Mouse (Mus musculus) thymus, postnatal 10 days (tissue): ENCODE measurements at regions not wholly inside any gene's neighbourhood (a gene's known extent, or its start where the extent isn't known, plus 50 kb on each side); places are given as distances from the start of the nearest gene placed in this dataset.
A peak's percentile ranks its signal among the peaks of the same experiment; 100 is the strongest.

Source experiments
- DNase-seq, 2 experiments: peaks; one replicate each; pipeline ENCODE4 v3.0.0; 2021; ENCODE audit warnings: low spot score in 2 of 2

DNA sequence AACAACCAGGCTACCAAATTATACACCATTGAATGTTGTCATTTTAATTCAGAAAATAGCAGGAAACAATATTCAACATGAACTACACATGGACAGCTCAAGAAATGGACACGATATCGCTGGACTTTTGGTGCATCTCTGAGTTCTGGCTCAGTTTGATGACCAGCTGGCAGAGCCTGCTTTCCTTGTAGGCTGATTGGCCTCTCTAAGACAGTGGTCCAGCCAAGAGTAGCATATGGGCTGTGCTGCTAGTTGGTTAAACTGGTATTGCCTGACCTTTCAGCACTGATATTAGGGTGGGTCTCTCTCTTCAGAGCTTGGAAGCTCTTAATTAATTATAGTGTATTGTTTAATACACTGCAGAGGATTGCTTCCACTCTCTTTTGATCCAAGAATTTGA, 705.8 kb upstream of the Ddx18 start:
- no peak for DNase-seq

DNA sequence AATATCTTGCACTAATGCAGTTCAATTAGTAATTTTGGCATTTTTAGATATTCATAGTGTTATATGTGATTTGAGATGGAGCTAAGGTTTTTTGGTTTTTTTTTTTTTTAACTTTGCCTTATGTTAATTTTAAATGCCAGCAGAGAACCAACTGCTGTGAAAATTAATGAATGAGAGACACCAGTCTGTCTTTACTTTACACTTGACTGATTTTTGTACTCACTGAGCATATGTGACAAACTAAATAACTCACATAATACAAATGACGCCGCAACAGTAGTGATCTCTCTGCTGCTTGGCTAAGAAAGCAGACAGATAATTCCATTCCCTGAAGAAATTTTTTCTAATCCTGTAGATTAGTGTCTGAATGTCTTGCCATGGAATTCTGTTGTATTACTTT, 675.2 kb upstream of the Ddx18 start:
- DNase-seq = no peak

DNA sequence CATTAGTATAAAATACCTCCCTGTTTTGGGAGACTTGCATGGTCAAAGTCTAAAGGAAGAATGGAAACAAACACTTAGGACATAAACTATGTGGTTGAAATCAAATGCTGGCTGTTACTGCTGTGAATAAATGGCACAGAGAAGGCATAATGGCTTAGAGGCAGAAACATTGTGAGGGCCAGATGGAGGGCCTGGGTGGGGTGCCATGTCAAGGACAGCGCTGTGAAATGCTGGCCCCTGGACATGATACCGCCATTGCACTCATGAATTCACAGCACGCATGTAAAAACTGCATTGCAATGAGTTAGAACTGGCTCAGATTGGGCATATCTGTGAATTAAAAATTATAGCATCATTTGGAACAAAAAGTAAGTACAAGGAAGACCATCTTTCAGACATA, 673.7 kb upstream of the Ddx18 start:
- DNase-seq = no peak

DNA sequence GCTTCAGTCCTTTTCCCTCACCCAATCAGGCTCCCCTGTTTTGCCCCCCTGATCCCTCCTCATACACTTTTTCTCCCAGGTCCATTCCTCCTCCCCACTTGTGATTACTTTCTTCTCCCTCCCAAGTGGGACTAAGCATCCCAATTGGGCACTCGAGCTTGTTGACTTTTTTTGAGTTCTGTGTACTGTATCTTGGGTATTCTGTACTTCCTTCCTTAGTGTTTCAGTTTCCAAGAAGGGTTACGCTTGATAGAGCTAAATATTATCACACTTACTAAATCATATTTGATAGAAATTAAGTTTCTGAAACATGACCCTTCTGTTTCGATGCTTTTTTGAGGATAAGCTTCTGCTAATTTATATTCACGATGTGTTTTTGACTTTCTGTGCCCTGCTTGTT, 662.7 kb upstream of the Ddx18 start:
- DNase-seq = no peak

DNA sequence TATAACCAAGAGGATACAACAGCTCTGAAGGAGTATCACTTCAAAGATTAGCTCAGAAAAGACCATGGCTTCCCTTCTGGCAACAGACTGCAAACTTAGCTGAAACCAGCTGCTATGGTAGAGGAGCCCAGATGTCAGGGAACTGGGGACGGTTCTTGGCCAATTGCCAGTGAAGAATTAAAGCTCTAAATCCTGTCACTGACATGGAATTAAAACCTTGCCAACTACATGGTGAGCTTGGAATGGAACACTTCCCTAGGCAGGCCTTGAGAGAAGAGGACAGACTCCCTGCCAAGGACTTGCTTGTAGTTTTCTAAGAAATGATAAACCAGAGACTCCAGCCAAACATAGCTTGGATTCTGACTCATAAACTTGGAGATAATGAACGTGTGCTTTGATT, 644.7 kb upstream of the Ddx18 start:
- DNase-seq = no peak

DNA sequence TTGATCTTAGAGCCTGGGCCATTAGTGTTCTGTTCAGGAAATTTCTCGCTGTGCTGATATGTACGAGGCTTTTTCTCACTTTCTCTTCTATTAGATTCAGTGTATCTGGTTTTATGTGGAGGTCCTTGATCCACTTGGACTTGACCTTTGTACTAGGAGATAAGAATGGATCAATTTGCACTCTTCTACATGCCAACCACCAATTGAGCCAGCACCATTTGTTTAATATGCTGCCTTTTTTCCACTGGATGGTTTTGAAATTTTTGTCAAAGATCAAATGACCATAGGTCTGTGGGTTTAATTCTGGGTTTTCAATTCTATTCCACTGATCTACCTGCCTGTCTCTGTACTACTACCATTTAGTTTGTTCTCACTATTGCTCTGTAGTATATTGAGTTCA, 640.8 kb upstream of the Ddx18 start:
- no peak for DNase-seq

DNA sequence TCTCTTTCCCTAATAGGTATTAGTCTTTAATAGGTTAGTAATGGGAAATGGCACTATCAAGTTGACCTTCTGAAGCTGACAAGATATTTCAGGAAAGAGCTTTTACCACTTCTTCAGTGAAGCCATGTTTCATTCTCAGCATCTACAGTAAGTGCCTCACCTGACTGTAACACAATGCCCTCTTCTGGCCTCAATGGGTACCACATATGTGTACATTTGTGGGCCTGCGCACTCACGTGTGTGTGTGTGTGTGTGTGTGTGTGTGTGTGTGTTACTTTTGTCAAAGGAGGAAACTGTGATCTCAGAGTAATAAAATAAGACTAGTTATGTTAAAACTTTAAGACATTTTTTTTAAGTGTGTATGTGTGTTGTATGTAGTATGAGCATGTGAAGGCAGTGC, 601.8 kb upstream of the Ddx18 start:
- peak; percentile 7 to 16 for DNase-seq

DNA sequence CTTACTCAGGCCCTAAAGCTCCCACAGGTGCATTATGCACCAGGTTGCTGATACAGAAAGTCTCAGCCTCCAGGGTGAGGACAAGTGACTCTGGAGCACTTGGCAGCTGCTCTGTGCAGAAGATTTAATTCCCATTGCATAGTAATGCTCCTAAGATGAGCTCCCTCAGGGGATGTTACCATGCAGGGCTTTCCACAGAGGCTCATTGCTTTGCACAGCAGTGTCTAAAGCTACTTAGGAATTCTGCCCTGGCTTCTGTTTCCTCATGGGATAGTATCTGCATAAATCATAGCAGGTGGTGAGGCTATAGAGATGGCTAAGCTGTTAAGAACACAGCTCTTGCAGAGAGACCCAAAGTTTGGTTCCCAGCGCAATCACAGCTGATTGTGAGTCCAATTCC, 594.0 kb upstream of the Ddx18 start:
- no peak for DNase-seq

DNA sequence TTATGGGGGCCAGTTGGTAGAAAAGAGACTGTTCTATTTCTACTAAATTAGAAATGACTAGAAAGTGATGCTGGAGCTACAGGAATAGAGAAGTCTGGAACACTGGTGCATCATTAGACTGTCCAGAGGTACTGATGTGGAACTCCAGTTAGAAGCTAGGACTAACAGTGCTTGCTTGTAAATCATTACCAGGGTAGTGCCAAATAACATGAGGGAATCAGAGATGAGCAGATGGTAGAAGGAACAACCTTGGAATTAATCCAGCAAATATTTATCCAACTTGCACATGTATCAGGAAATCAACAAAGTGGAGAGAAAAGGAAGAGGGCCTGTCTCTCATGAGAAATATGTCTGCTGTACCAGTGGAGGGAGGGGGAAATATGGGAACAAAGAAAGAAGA, 573.6 kb upstream of the Ddx18 start:
- no peak for DNase-seq

DNA sequence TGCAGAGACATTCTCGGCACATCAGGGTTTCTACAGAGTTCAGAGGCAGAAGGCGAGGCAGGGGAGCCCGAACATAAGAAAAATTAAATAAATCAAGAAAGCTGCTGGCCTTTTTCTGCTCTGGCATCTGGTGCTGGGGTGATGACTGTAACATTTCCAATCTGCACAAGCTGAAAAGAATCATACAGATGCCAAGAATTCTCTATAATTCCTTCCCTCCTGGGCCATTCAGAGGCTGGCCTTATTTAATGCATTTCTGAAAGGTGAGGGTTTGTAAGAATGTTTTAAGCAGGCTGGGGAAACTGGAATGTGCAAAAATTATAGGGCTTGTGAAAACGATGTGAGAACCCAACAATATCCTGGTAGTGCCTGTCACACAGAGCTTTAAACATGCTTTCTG, 556.2 kb upstream of the Ddx18 start:
- no peak for DNase-seq

DNA sequence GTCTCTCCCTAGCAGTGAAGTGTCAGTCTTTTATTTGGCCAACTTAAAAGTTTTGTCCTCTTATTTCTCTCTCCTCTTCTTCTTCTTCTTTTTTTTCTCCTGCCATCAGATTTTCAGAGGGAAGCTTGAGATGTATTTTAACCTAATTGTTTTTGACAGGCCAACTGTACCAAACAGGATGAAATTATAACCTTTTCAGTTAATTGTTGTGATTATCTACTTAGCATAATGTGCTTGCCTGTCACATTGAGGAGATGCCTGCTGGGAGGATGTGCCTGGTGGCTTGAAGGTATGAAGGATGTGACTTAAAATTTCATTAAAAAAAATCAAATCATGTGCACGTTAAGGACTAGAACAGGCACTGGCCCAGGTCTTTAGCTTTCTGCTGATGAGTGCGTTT, 527.9 kb upstream of the Ddx18 start:
- DNase-seq = no peak

DNA sequence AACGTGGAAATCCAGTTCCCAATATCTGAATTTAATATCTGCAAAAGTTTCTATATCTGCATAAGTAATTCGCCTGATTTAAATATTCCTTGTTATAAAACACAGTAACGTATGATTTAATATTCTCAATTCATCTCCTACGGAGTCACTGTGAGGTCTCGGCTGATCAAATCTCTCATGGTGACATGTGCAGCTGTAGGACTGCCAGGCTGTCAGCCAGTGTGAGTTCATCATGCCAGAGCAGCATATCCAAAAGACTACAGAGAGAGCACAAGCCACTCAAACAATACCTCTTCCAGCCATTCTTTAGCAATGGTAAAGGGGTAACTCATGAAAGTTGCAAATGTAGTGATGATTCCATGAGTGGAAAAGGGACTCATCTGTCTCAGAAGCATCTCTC, 514.7 kb upstream of the Ddx18 start:
- DNase-seq = no peak

DNA sequence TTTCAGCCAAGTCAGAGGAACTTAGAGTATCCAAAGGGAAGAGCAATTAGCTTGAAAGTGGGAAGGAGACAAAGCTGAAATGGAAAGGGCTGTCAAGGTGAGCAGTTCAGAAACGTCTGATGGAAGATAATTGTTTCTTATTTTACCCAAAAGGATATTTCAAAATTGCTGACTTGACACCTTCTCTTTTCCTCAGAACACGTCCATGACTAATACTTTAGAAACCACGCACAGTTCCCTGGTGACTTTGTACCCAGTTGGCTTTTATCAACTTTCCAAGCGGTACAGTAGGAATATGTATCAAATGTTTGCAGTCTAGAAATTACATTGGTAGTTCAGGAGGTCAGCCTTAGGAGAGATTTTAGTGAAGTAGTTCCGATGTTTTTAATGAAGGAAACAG, 508.3 kb upstream of the Ddx18 start:
- no peak for DNase-seq

DNA sequence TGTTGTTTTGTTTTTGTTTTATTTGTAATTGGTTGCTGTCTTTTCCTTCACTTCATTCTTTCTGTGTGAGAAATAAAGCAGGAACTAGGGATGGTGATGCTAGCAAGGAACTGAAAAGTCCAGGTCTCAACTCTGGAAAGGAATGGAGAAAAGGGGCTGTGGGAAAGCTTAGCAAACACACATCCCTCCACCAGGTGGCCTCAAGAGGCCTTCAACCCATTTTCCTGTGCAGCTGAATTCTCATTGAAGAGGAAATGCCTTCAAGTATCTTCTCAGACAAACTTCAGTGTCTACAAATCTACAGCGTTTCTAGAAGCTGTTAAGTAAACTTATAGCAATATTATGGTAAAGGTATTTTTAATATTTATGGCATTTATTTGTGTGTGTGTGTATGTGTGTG, 487.4 kb upstream of the Ddx18 start:
- DNase-seq = no peak

DNA sequence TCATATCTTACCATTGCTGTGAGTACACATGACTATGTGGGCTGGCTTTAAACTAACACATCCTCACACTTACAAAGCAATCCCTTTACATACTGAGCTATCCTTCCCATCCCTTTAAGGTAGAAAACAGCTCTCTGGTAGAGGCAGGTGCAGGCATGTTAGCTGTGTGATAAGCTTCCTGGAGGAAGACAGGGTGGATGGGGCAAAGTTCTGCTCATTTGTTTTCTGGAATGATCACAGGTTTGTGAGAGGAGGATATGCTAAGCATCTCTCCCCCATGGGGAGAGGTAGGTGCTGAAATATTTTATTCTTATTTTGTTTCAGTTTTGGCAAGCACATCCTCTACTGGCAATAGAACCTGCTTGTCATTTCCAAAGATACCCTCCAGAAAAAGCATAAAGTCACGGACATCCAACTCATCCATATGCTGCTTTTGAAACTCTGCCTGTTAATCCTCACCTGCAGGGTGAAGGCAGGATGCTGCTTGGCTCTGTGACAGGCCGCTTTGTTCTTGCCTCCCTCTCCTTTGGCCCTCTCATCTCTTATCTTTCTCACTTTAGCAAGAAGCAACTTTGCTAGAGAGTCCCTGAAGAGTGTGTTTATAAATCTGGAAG, 480.4 kb upstream of the Ddx18 start:
- DNase-seq = no peak

DNA sequence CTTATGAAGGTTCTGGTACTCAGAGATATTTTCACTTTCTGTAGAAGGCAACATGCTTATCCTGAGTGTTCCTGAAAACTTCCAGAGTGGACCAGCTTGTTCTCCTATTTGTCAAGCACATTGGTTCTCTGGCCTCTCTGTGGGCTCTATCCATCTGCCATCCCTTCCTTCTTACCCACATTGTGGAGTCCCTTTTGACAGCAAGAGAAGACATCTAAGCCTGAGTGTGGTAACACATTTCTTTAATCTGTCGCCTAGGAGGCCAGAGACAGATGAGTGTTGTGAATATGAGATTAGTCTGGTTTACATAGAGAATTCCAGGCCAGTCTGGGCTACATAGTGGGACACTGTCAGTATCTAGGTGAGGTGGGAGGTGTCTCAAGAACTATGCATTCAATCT, 476.1 kb upstream of the Ddx18 start:
- DNase-seq = no peak

DNA sequence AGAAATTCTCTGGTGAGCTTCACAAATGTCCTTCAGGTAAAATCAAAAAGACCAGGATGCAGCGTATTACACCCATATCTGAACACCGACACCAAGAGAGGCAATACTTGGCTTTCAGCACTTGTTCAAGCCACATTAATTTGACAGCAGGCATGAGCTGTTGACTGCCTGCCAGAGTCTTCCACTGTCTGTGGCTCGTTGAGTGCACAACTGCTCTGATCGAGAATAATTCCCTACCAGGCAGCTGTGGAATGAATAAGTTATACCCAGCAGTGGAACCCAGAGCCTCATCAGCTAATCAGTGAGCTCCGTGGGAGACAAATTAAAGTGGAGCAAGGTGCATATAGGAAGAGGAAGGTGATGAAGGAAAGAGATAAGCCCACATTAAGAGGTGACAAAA, 475.3 kb upstream of the Ddx18 start:
- no peak for DNase-seq

DNA sequence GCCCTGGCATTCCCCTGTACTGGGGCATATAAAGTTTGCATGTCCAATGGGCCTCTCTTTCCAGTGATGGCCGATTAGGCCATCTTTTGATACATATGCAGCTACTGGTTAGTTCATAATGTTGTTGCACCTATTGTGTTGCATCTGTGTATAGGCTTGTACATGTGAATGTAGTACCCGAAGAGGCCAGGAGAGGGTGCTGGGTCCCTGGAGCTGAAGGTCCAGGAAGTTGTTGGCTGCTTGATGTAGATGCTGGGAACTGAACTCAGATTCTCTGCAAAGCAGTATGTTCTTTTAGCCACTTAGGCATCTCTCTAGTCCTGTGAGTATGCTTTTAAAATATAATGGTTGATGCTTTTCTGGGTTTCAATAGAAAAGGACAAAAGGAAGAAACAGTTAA, 440.0 kb upstream of the Ddx18 start:
- no peak for DNase-seq

DNA sequence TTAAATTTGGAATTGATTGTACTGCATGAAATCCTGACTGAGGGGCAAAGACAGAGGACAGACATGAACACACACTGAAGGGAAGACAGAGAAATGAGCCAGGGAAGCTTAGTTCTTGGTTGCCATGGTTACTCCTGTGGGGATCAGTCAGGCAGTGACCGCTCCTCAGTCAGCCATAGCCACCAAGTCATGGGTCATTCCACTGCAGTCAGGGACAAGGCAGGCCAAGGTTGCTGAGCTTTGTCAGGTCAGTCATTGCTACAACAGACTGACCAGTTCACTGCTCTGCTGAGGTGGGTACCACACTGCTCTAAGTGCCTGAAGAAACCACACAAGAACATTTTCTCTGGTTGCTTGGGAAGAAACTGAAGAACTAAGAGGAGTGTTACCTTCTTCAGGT, 428.7 kb upstream of the Ddx18 start:
- DNase-seq = no peak

DNA sequence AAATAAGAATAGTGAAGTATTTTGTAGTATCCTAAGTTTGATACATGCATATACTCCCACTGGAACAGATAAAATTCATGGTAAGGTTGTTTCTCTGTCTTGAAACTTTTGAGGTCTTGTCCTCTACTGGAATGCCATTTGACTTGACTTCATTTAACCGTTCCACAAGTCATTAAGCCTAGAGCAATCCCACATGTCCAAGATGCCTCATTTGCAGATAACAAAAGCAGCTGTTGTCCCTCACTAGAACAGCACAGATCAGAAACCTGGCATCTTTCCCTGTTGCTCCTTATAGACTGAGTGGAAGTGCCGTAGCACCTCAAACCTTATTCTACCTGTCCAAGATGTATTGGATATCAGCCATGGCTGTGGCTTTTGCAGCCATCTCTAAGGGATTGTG, 422.9 kb upstream of the Ddx18 start:
- DNase-seq = no peak

DNA sequence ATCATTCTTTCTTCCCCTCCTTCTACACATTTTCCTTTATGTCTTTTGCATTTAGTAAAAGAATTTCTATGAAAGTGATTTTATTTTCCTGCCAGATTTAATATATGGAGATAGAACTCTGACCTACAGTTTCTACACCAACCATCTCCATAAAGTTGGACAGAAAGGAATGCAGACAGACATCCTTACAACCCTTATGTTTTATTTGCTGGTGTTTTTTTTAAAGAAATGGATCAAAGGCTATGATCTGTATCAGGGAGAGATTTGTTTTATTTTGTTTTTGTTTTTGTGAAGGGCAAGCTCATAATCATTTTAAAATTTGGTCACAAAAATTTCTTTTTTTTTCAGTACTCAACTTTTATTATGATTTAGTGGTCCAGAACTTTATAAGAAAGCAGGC, 391.2 kb upstream of the Ddx18 start:
- no peak for DNase-seq

DNA sequence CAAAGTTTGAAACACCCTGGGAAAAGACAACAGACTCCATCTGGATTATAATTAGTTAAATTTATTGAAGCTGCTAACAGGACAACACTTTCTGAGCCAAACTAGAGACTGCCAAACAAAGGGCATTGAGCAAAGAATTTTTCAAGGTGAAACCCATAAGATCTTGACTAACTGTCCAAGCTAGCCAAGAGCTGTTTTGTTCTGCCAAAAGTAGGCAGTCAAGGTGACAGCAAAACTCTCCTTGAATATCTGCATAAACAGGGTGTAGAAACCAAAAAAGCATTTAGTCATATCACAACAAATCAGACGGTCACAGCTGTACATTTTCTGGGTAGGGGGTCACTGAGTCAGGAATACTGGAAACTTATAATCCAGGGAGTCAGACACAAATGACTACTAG, 368.1 kb upstream of the Ddx18 start:
- no peak for DNase-seq
